Mouse (Mus musculus): Measurements from ENCODE around the gene Trpm6. TPM values are rescaled to one million over a fixed set of nuclear protein-coding genes. Genes with fewer than 3 reads are reported as not detected.

Gene Trpm6
- total and polyA plus RNA-seq, 3 experiments: 0.01 TPM; not detected in 2

- no peaks in the 10 kb centered on the region for H3K36me3 ChIP-seq (ENCODE audit: control insufficient read depth in 1 of 2, insufficient read depth in 2 of 2, low read length in 2 of 2)
- no peak for TF ChIP-seq BHLHE40 (IDR thresholded peaks at IDR 0.05; ENCODE audit: borderline replicate concordance, low read depth, low read length)
- TF ChIP-seq USF2 (IDR thresholded peaks at IDR 0.05; ENCODE audit: borderline replicate concordance in 1 of 2, insufficient read depth in 1 of 2, low read depth in 1 of 2, low read length in 2 of 2): no peak
- TF ChIP-seq TAL1 (IDR thresholded peaks at IDR 0.05; ENCODE audit: low read length): no peak
- TF ChIP-seq MAZ (IDR thresholded peaks at IDR 0.05; ENCODE audit: low read depth, low read length): no peak
- TF ChIP-seq ETS1 (IDR thresholded peaks at IDR 0.05; ENCODE audit: low read depth, low read length): no peak
- TF ChIP-seq ZKSCAN1 (IDR thresholded peaks at IDR 0.05; ENCODE audit: low read depth, low read length): no peak
- TF ChIP-seq CTCF (IDR thresholded peaks at IDR 0.05 in 2 of 3, conservative IDR thresholded peaks at IDR 0.05 in 1 of 3; ENCODE audit: control insufficient read depth in 1 of 3, insufficient read depth in 1 of 3, low read depth in 2 of 3, low read length in 3 of 3, poor library complexity in 1 of 3, severe bottlenecking in 1 of 3): no peak
- TF ChIP-seq ZC3H11A (IDR thresholded peaks at IDR 0.05; ENCODE audit: low read depth, low read length): no peak
- no peak for TF ChIP-seq KAT2A (conservative IDR thresholded peaks at IDR 0.05; ENCODE audit: low read depth, low read length)
- TF ChIP-seq TCF12 (IDR thresholded peaks at IDR 0.05; ENCODE audit: low read depth, low read length): no peak
- no peak for TF ChIP-seq SMC3 (IDR thresholded peaks at IDR 0.05; ENCODE audit: low read depth, low read length)
- TF ChIP-seq RAD21 (IDR thresholded peaks at IDR 0.05; ENCODE audit: low read depth, low read length): no peak
- no peak for TF ChIP-seq POLR2AphosphoS2 (IDR thresholded peaks at IDR 0.05; ENCODE audit: low read length)
- no peak for TF ChIP-seq ELF1 (IDR thresholded peaks at IDR 0.05; ENCODE audit: low read depth, low read length)
- no peak for TF ChIP-seq MXI1 (IDR thresholded peaks at IDR 0.05; ENCODE audit: low read depth, low read length)
- TF ChIP-seq GABPA (IDR thresholded peaks at IDR 0.05; ENCODE audit: low read depth, low read length): no peak
- no peak for TF ChIP-seq MEF2A (IDR thresholded peaks at IDR 0.05; ENCODE audit: extremely low read depth, insufficient replicate concordance, low read depth, low read length, poor library complexity, severe bottlenecking)
- TF ChIP-seq TBP (IDR thresholded peaks at IDR 0.05; ENCODE audit: low read depth, low read length): no peak
- no peak for TF ChIP-seq CHD1 (IDR thresholded peaks at IDR 0.05; ENCODE audit: low read depth, low read length)
- no peaks in the 10 kb centered on the region for H3K4me1 ChIP-seq (ENCODE audit: control insufficient read depth in 1 of 2, insufficient read depth in 2 of 2, low read length in 2 of 2)
- H3K27me3 ChIP-seq (ENCODE audit: control insufficient read depth in 1 of 2, insufficient read depth in 2 of 2, low read length in 2 of 2): peaks cover 4 to 6% of the 10 kb centered on the region in 2 experiments; a peak in 3 of 4 replicates
- no peak overlapping the region for H3K9ac ChIP-seq (ENCODE audit: control insufficient read depth, low read depth, low read length, poor library complexity, severe bottlenecking)
- H3K27ac ChIP-seq (ENCODE audit: control insufficient read depth, low read depth, low read length): no peak overlapping the region
- H3K79me2 ChIP-seq (ENCODE audit: control insufficient read depth, insufficient read depth, low read length, poor library complexity): no peaks in the 10 kb centered on the region
- no peaks in the 10 kb centered on the region for H3K9me3 ChIP-seq (replicated peaks; ENCODE audit: insufficient read depth, low read length)
- no peak for DNase-seq (ENCODE audit: low read depth, low spot score)
- no peak overlapping the region for H3K4me3 ChIP-seq (ENCODE audit: control insufficient read depth in 1 of 2, insufficient read depth in 1 of 2, low read depth in 2 of 2, low read length in 2 of 2)
Measured at GRCm38 (mm10) chr19:18766399-18766798, 16.6 kb downstream of the Trpm6 start.

GRCm38 (mm10) chr19:18771048-18771447, 21.3 kb downstream of the Trpm6 start:
- Histone ChIP-seq H3K4me1 (ENCODE audit: control insufficient read depth in 1 of 2, insufficient read depth in 2 of 2, low read length in 2 of 2) (no peaks in the 10 kb centered on the region), H3K4me3 (ENCODE audit: control insufficient read depth in 1 of 2, insufficient read depth in 1 of 2, low read depth in 2 of 2, low read length in 2 of 2) (no peak overlapping the region), H3K9ac (ENCODE audit: control insufficient read depth, low read depth, low read length, poor library complexity, severe bottlenecking) (no peak overlapping the region), H3K36me3 (ENCODE audit: control insufficient read depth in 1 of 2, insufficient read depth in 2 of 2, low read length in 2 of 2) (no peaks in the 10 kb centered on the region), H3K27ac (ENCODE audit: control insufficient read depth, low read depth, low read length) (no peak overlapping the region), H3K79me2 (ENCODE audit: control insufficient read depth, insufficient read depth, low read length, poor library complexity) (no peaks in the 10 kb centered on the region), H3K9me3 (replicated peaks; ENCODE audit: insufficient read depth, low read length) (no peaks in the 10 kb centered on the region), H3K27me3 (ENCODE audit: control insufficient read depth in 1 of 2, insufficient read depth in 2 of 2, low read length in 2 of 2) (peaks cover 5 to 6% of the 10 kb centered on the region in 2 experiments; a peak in 3 of 4 replicates)
- TF ChIP-seq ZC3H11A (IDR thresholded peaks at IDR 0.05; ENCODE audit: low read depth, low read length) (no peak), CTCF (IDR thresholded peaks at IDR 0.05 in 2 of 3, conservative IDR thresholded peaks at IDR 0.05 in 1 of 3; ENCODE audit: control insufficient read depth in 1 of 3, insufficient read depth in 1 of 3, low read depth in 2 of 3, low read length in 3 of 3, poor library complexity in 1 of 3, severe bottlenecking in 1 of 3) (no peak)
- no peak for DNase-seq (ENCODE audit: low read depth, low spot score)
